Mouse (Mus musculus) hindbrain, postnatal 0 days (tissue): ENCODE results near the gene Cd44. TPM values are rescaled to one million over a fixed set of nuclear protein-coding genes. Genes with fewer than 3 reads are reported as not detected.

Source experiments
- ATAC-seq: fragments of 200-750 bp; cut with Nextera tagmentation; 2 replicates; pipeline ENCODE4 v1.8.0; 2017; ENCODE audit warnings: mild to moderate bottlenecking, moderate TSS enrichment, moderate library complexity
- DNase-seq: peaks from one replicate; pipeline ENCODE4 v3.0.0-alpha.2; 2015; ENCODE audit warnings: low spot score
- H3K27ac ChIP-seq: fragments of 300-500 bp; sonication (generic); 2 replicates; pipeline ENCODE4 v1.5.1; 2014; ENCODE audit warnings: mild to moderate bottlenecking
- H3K27me3 ChIP-seq: fragments of 300-500 bp; sonication (generic); 2 replicates; pipeline ENCODE4 v1.6.1; 2014; ENCODE audit warnings: low read length, mixed read lengths; ENCODE audit not compliant: insufficient read depth
- H3K36me3 ChIP-seq: fragments of 300-500 bp; sonication (generic); 2 replicates; pipeline ENCODE4 v1.6.1; 2014; ENCODE audit warnings: low read length, mixed read lengths; ENCODE audit not compliant: insufficient read depth
- H3K4me1 ChIP-seq: fragments of 300-500 bp; sonication (generic); 2 replicates; pipeline ENCODE4 v1.6.1; 2014; ENCODE audit warnings: antibody characterized with exemption, low read length, mixed read lengths; ENCODE audit not compliant: insufficient read depth
- H3K4me2 ChIP-seq: fragments of 300-500 bp; sonication (generic); 2 replicates; pipeline ENCODE4 v1.6.1; 2014; ENCODE audit warnings: low read depth, mild to moderate bottlenecking, low read length, moderate library complexity, mixed read lengths
- H3K4me3 ChIP-seq: fragments of 300-500 bp; sonication (generic); 2 replicates; pipeline ENCODE4 v1.5.1; 2014; ENCODE audit warnings: low read length
- H3K9ac ChIP-seq: fragments of 300-500 bp; sonication (generic); replicated peaks from 2 replicates; pipeline ENCODE4 v1.6.1; 2014; ENCODE audit warnings: mild to moderate bottlenecking, low read length, moderate library complexity, mixed read lengths
- H3K9me3 ChIP-seq: fragments of 300-500 bp; sonication (generic); 2 replicates; pipeline ENCODE4 v1.6.1; 2016; ENCODE audit warnings: low read length, mixed read lengths
- CTCF ChIP-seq: IDR thresholded peaks from 2 replicates; pipeline ENCODE4 v1.5.1; 2016; ENCODE audit warnings: antibody characterized with exemption, control low read depth, low read depth
- WGBS: fragments of 180-500 bp; shearing (Covaris S2); extraction: QIAGEN DNeasy Blood & Tissue Kit; methylation state at CpG from one replicate; pipeline ENCODE4 v1.1.7; 2014; 5-methylcytosine and 5-hydroxymethylcytosine counted together
- polyA plus RNA-seq: library from polyadenylated mRNA; unstranded; fragments of >200 nt; fragmentation: Nextera tagmentation; extraction: Ambion mirVana; gene quantifications from 2 replicates; pipeline ENCODE4 v1.2.1, GENCODE M21; 2015
- total RNA-seq: library from RNA; depleted of rRNA; stranded (reverse); fragments of >200 nt; gene quantifications from 2 replicates; pipeline ENCODE4 v1.2.3, GENCODE M21; 2014

Cd44 gene
- total and polyA plus RNA-seq, 2 experiments from 2014 or later, result 5.2 to 7.0 TPM

GRCm38 (mm10) chr2:102901828-102902223, 361 bp upstream of the Cd44 start:
- no peak overlapping the region for H3K9ac ChIP-seq
- no peaks in the 10 kb centered on the region for H3K36me3 ChIP-seq
- no peak for TF ChIP-seq CTCF
- no peak overlapping the region for H3K27ac ChIP-seq
- no peak for ATAC-seq
- H3K9me3 ChIP-seq, result no peaks in the 10 kb centered on the region
- no peaks in the 10 kb centered on the region for H3K27me3 ChIP-seq
- peak overlapping the region; percentile 60 for H3K4me2 ChIP-seq
- 23% methylated on average over 3 of the region's 3 CpGs for WGBS
- H3K4me1 ChIP-seq, result no peaks in the 10 kb centered on the region
- peak overlapping the region; percentile 29 for H3K4me3 ChIP-seq
- no peak for DNase-seq

- TF ChIP-seq CTCF, result no peak
- ATAC-seq, result no peak
- DNase-seq, result no peak
- H3K27ac ChIP-seq, result no peak overlapping the region
- no peaks in the 10 kb centered on the region for H3K4me1 ChIP-seq
- H3K36me3 ChIP-seq, result no peaks in the 10 kb centered on the region
- 63% methylated on average over 7 of the region's 7 CpGs for WGBS
- H3K4me2 ChIP-seq, result peak overlapping the region; percentile 60
- H3K9me3 ChIP-seq, result no peaks in the 10 kb centered on the region
- H3K4me3 ChIP-seq, result peak overlapping the region; percentile 29
- H3K9ac ChIP-seq, result no peak overlapping the region
- no peaks in the 10 kb centered on the region for H3K27me3 ChIP-seq
These were observed 1.2 kb downstream of the Cd44 start for GRCm38 (mm10) chr2:102900230-102900721.

- WGBS, result 65% methylated on average over 3 of the region's 3 CpGs
- Histone ChIP-seq H3K27ac (no peak overlapping the region), H3K27me3 (no peaks in the 10 kb centered on the region), H3K4me3 (no peak overlapping the region), H3K9me3 (no peaks in the 10 kb centered on the region), H3K36me3 (no peaks in the 10 kb centered on the region), H3K4me1 (no peaks in the 10 kb centered on the region), H3K9ac (no peak overlapping the region), H3K4me2 (no peak overlapping the region)
- DNase-seq (no peak), ATAC-seq (no peak)
- no peak for TF ChIP-seq CTCF
These were observed 2.2 kb downstream of the Cd44 start for GRCm38 (mm10) chr2:102899238-102899637.

- H3K9me3 ChIP-seq, result no peaks in the 10 kb centered on the region
- no peak overlapping the region for H3K4me3 ChIP-seq
- DNase-seq (no peak), ATAC-seq (no peak)
- H3K4me2 ChIP-seq, result 0 out of 2 replicates have a peak overlapping the region, but pooled peaks have one; percentile 5
- no peak overlapping the region for H3K9ac ChIP-seq
- H3K27ac ChIP-seq, result no peak overlapping the region
- WGBS, result 72% methylated on average over 3 of the region's 3 CpGs
- no peaks in the 10 kb centered on the region for H3K27me3 ChIP-seq
- H3K36me3 ChIP-seq, result no peaks in the 10 kb centered on the region
- no peak for TF ChIP-seq CTCF
- H3K4me1 ChIP-seq, result no peaks in the 10 kb centered on the region
These were observed 2.9 kb downstream of the Cd44 start for GRCm38 (mm10) chr2:102898585-102898984.

GRCm38 (mm10) chr2:102896154-102896553, 5.3 kb downstream of the Cd44 start:
- no peak overlapping the region for H3K9ac ChIP-seq
- H3K9me3 ChIP-seq, result no peaks in the 10 kb centered on the region
- no peak overlapping the region for H3K27ac ChIP-seq
- TF ChIP-seq CTCF, result no peak
- H3K36me3 ChIP-seq, result no peaks in the 10 kb centered on the region
- no peak overlapping the region for H3K4me2 ChIP-seq
- DNase-seq (no peak), ATAC-seq (no peak)
- H3K4me3 ChIP-seq, result no peak overlapping the region
- no peaks in the 10 kb centered on the region for H3K4me1 ChIP-seq
- WGBS, result 91% methylated on average over 8 of the region's 8 CpGs
- H3K27me3 ChIP-seq, result no peaks in the 10 kb centered on the region

- no peaks in the 10 kb centered on the region for H3K27me3 ChIP-seq
- no peaks in the 10 kb centered on the region for H3K9me3 ChIP-seq
- no peak for TF ChIP-seq CTCF
- no peak overlapping the region for H3K27ac ChIP-seq
- H3K4me1 ChIP-seq, result no peaks in the 10 kb centered on the region
- no peak overlapping the region for H3K4me3 ChIP-seq
- ATAC-seq (no peak), DNase-seq (no peak)
- 75% methylated on average over 1 of the region's 1 CpGs for WGBS
- no peaks in the 10 kb centered on the region for H3K36me3 ChIP-seq
- no peak overlapping the region for H3K9ac ChIP-seq
- no peak overlapping the region for H3K4me2 ChIP-seq
These were observed 6.3 kb downstream of the Cd44 start for GRCm38 (mm10) chr2:102895197-102895596.

GRCm38 (mm10) chr2:102894785-102895184, 6.7 kb downstream of the Cd44 start:
- Histone ChIP-seq H3K9ac (no peak overlapping the region), H3K27me3 (no peaks in the 10 kb centered on the region), H3K4me2 (no peak overlapping the region), H3K4me3 (no peak overlapping the region), H3K27ac (no peak overlapping the region), H3K36me3 (no peaks in the 10 kb centered on the region), H3K4me1 (no peaks in the 10 kb centered on the region), H3K9me3 (no peaks in the 10 kb centered on the region)
- no peak for TF ChIP-seq CTCF
- 73% methylated on average over 4 of the region's 4 CpGs for WGBS
- DNase-seq (no peak), ATAC-seq (no peak)
